Mouse (Mus musculus) urinary bladder, postnatal 25 days (tissue): ENCODE results near the gene Ttyh3.
"Not testable (repeated sequence)": the region's sequence is repeated elsewhere in the genome, so short reads cannot be mapped to it uniquely, and the experiment has no call there.

Experiments used
- DNase-seq: peaks from one replicate; pipeline ENCODE4 v3.0.0; 2022; ENCODE audit warnings: low spot score

Ttyh3 gene

GRCm38 (mm10) chr5:140648519-140649100 lies at the start of gene Ttyh3:
Ttyh3 (minus strand) TSS chr5:140649031.
- DNase-seq: no peak

DNA sequence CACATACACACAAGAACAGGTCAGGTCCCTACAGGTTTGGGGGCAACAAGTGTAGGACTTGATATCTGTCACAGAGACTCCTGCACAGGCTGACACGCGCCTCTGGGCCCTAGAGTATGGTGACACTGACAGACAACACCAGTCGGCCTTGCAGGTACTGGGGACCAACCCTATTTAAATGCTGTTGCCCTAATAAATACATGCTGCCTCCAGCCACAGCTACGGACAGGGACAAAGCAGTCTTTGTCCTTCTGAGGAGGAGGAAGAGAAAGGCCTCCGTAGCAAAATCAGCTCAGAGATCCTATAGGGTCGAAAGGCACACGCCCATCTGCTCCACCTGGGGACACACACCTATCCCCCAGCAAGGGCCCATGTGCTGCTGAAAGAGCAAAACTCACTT lies 47.2 kb upstream of the Ttyh3 start:
- no peak for DNase-seq

DNA sequence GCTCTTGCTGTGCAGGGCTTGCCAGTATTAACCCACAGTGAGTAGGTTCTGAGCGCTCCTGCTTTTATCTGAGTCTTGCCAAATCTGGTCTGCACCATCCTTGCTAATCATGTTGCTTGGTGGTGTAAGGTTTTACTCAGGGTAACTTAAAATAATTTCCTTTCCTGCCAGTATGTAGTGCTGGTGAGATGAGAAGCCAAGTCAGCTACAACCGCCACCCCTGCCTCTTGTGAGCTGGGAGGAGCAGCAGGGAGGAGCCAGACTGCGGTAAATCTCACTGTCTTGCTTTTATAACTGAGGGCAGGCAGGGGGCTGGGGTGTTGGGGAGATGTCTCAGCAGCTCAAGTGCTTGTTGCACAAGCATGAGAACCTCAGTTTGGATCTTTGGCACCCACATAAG lies 39.6 kb upstream of the Ttyh3 start:
- no peak for DNase-seq

DNA sequence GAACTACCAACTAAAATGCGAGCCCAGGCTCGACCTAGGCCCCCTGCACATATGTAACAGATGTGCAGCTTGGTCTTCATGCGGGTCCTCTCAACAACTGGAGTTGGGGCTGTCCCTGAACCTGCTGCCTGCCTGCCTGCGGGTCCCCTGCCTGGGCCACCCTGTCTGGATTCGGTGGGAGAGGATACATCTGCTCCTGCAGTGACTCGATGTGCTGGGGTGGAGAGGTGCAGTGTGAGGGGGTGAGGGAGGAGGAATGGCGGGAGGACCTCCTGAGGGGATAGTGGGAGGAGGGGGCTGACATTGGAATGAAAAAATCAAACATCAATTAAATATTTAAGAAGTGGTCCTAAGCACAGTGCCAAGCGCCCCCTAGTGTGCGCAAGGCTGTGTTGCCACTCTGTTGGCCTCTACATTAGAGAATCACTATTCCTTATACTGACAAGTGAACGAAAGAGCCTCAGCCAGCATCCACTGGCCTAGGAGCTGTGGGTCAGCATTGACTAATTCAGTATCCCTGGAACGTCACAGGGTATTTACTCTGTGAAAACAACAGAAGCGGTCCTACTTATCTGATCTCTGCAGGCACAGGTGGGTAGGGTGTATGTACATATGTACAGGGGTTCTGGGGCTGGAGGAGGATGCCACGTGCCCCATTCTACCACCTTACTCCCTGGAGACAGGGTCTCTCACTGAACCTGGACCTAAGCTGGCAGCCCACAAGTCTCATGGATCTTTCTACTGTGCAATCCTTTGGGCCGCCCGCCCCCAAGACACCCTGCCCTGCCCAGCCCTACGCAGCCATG lies 35.7 kb upstream of the Ttyh3 start:
- no peak for DNase-seq

DNA sequence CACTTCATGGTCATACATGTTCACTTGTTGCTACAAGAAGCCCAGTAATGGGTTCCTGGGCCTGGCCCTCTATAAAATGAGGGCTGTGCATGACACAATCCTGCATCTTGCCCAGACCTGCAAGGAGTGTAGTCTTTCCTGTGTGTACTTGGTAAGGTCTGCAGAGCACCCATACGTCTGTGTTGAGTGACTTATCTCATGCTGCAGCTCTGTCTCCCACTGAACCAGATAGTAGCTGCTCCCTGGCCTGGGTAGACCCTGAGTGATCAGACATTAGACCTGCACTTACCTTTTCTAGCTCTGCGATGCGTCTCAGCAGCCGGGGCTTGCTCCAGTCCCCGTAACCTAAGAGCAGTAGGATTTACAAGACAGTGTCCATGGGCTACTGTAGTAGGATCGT lies 33.3 kb upstream of the Ttyh3 start:
- DNase-seq: no peak

DNA sequence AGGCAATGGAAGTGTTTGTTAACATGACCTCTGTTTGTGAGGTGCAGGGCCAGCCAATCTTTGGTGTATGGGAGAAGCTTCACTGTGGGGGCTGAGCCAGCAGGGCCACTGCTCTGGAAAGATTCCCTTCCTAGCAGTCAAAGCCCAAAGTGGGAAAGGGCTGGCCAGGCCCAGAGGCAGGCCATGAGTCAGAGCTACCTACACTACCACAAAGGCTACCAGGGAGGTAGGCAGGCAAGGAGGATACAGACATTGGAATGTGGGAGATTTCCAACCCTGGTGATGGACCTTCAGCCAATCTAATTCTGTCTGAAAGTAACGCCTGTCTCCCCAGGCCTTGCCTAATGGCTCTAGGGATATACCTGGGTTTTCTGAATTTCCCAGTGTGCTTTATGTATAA lies 32.1 kb upstream of the Ttyh3 start:
- no peak for DNase-seq

DNA sequence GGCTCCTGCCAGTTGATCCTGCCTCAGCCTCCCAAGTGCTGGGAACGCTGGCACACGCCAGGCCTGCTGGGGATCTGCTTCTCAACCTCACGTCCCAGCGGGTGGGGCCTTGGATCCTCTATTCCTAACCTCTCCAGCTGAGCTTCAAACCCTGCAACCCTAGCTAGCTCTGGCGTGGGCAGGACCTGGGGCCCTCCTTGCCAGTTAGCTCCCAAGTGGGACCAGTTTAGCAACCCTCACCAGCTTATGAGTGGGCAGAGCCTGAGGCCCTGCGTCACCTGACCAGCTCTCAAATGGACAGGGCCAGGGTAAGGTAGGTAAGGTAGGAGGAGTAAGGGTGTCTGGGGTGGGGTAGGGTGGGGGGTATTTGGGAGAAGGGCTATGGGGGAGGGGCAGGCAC lies 31.2 kb upstream of the Ttyh3 start:
- no peak for DNase-seq

DNA sequence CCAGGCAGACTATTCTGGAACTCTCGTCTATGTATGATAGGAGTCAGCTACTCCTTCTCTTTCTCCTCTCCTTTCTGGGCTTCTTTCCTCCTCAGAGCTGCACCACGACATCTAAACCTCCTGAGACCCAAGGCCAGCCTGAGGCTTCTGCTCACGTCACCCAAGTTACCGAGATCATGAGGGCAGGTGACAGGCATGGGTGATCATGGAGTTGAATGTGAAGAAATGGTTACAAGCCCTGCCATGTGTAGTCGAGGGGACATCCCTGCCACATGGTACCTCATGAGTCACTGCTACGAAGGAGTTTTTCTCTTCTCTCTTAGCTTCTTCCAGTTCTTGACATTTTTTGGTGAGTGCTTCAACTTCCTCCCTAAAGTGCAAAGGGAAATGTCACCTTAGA lies 28.3 kb upstream of the Ttyh3 start:
- no peak for DNase-seq

DNA sequence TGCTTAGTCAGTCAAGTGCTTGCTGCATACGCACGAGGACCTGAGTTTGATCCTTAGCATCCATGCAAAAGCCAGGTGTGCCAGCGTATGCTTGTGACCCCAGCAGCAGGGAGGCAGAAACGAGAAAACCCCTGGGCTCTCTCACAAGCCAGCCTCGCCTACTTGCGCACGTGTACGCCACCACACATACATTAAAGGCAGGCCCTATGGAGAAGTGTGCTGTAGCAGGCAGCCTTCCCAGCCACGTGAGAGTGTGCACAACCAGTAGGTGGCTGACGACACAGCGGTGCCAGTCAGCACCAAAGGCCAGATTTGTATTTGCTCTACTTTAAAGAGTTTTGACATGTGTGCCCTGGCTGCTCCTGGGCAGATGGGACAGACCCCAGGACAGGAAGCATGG lies 26.8 kb upstream of the Ttyh3 start:
- no peak for DNase-seq

- DNase-seq: no peak
Measured at GRCm38 (mm10) chr5:140675079-140675478, 26.2 kb upstream of the Ttyh3 start.

DNA sequence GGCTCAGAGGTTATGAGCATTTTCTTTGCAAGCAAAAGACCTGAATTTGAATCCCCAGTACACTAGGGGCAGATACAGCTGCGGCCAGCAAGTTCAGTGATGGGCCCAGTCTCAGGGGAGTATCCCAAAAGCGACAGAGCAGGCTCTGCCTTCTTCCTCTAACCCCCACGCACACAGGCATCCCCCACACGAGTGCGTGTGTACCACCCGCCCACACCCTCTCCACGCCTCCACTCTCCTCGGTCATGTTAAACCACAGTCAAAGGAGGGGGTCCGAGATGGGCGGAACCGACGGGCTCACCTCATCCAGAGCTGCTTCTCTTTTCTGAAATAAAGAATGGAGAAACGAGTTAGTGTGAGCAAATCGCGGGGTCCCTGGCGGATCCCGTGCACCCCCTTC lies 25.2 kb upstream of the Ttyh3 start:
- DNase-seq: no peak

DNA sequence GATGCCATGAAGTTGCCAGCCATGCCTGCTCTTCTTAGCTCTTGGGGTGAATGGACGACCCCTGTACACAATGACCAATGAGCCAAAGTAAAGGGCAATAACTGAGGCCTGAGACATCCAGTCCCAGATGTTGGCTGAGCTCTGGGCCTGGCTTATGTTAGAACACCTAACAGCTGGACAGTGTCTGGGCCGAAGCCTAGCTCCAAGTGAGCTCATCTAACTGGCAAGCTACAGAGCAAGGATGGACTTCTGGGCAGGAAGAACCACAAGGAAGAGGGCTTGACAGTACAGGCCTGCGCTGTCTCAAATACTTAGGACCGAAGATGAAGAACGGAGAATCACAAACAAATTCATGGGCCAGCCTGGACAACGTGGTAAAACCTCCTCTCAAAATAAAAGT lies 23.8 kb upstream of the Ttyh3 start:
- not testable (repeated sequence) for DNase-seq

- no peak for DNase-seq
Measured at GRCm38 (mm10) chr5:140672115-140672514, 23.3 kb upstream of the Ttyh3 start.

DNA sequence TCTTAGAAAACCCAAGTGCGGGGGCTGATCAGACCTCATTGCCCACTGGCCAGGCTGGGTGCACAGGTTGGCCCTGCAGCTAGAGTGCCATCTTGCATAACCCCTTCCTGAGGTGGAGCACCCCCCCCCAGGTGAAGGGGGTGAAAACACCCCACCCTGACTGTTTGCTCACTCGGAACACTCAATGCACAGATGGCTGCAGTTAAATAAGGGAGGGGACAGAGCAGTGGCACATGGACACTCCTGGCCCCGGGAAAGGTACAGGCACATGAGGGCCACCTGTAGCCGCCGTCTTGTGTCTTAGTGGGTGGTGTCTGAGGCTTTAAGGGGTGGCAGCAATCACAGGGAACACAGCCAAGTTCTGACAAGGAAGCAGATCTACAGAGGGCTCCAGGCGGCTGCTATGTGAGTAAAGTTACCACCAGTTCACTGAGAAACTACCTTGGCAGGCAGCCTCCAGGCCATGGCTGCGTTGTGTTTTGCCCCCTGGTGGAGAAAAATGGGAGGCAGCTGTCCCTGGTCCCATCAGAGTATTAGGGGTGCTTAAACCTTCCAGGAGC lies 14.9 kb upstream of the Ttyh3 start:
- DNase-seq: peak; percentile 58

DNA sequence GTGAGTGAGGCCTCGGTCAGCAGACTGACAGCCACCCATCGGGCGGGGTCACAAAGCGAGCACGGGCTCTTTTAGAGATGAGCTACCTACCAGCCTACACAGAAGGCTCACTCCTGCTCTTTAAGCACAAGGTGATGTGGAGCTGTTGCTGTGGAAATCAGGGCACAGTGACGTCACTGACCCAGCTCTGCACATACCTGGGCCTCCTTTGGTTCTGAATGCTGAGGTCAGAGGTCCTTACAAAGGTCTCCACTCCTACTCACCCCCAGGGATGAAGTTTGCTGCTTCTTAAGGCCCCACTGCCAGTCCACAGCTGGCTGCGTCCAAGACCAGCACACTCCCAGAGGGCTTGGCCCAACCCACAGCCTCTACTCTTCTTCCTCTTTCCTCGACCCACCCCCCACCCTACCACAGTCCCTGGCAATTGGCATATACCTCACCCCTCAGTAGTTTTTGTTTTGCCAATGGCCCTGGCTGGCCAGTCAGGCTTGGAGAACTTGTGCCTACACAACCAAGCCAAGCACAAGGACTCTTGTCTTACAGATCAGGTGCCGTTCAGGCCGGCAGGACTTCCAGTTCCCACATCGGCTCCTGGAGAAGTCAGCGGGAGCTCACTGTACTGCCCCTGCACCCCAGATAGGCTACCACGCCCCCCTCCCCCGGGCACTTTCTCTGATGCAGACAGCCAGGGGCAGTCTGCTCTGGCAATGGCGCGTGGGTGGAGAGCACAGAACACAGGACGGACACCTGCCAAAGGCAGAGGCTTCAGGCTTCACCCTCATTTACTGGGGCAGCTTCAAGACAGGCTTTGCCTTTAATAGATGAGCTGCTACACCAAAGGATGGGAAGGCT lies 14.1 kb upstream of the Ttyh3 start:
- DNase-seq: no peak

DNA sequence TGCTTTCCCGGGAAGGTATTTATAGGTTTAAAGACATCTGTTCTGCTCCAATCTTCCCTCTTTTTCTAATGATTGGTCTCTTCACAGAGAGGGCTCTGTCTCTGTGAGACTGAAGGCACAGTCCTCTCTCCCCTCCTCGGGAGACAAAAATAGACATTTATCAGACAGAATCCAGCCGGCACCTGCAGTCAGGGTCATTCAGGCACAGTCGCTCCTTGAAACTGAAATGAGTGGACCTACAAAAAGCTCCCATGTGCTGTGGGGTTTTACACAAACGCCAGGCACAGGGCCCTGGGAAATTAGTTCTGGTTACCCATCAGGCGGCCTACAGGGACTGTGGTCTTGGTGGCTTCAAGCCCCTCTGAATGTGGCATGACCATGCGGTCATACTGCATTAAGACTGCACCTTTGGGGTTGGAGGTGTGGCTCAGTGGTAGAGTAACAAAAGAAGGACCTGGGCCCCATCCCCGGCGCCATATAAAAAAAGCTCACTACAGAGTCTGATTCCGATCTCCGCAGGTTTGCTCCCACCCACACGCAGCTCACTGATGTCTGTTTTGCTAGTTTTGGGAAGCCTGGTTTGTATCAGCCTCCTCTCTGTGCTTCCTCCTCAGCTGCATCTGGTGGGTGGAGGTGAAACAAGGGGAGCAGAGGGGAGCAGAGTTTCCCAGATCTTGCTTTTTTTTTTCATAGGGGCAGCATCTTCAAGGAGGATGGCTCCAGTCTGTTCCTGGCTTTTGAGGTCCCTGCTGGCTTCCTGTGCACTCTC lies 13.2 kb upstream of the Ttyh3 start:
- DNase-seq: no peak

DNA sequence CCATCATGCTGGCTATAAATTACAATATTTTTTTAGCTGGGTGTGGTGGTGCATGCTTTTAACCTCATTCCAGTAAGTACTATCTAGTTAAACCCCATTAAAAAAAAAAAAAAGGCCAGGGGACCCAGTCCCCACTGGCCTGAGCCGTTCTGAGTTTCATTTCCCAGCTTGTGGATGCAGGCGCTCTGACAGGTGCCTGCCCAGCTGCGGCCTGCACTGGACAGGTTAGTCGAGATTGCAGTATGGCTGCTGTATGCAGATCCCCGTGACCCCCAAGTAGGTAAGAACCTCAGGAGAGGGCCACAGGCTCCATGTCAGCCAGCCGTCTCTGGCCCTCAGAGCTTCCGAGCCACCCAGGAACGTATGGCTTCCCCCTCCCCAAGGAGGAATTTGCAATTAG lies 12.6 kb upstream of the Ttyh3 start:
- peak; percentile 23 for DNase-seq

DNA sequence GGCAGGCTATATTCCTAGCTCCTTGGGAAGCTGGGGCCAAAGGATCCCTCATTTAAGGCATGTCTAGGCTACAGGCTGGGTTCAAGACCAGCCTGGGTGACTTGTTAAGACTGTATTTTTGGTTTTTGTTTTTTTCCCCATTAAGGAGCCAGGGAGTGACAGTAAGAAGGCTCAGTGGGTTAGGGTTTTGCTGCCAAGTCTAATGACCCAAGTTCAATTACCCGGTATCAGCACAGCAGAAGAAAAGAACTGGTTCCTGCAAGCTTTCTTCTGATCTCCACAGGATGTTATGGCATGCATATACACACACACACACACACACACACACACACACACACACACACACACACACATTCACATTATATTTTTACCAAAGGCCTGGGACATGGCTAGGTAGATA lies 11.6 kb upstream of the Ttyh3 start:
- no peak for DNase-seq

GRCm38 (mm10) chr5:140659607-140660272 lies 10.9 kb upstream of the Ttyh3 start:
- no peak for DNase-seq

DNA sequence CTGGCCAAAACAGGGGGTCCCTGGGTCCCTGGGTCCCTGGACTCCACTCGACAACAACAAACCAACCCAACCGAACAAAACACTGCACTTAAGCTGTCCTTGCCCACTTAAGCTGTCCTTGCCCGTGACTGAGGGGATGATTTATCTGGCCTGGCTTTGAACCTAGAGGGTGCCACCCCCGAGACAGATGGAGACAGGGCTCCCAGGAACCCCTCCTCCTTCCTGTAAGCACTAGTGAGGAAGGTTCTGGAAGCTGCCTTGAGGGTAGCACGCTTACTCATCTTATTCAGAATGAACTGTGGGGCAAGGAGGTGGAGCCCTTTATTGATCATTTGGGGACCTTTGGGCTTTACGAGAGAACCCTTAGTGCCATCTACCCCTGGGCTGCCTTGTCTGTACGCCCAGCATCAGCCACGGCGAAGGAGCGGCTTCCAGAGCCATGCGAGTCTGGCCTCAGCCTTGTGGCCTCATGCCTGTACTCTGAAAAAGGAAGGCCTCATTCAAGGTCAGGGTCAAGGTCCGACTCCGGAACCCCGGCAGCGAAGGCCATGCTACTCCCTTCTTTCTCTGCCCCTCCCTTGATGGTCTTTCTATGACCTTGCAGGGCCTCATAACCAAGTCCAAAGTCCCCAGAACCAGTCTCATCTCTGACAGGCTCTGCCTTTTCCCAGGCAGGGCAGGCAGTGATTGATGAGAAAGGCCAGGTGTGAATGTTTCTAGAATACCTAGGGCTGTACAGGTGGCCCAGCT lies 5.4 kb upstream of the Ttyh3 start:
- DNase-seq: no peak

GRCm38 (mm10) chr5:140652587-140652986 lies 3.8 kb upstream of the Ttyh3 start:
- no peak for DNase-seq
